Mouse (Mus musculus): ENCODE measurements around the gene C1qc. TPM values are rescaled to one million over a fixed set of nuclear protein-coding genes. Genes with fewer than 3 reads are reported as not detected.

C1qc gene
- polyA plus RNA-seq, 1 experiment: not detected

GRCm38 (mm10) chr4:136895861-136896260 lies 3.0 kb upstream of the C1qc start:
- Histone ChIP-seq H3K36me3 (ENCODE audit: control insufficient read depth, insufficient read depth) (no peaks in the 10 kb centered on the region), H3K79me3 (ENCODE audit: low read depth) (no peaks in the 10 kb centered on the region), H3ac (ENCODE audit: control insufficient read depth, insufficient read length, low read depth) (no peak overlapping the region), H3K79me2 (ENCODE audit: control insufficient read depth, insufficient read depth) (no peaks in the 10 kb centered on the region), H3K4me3 (ENCODE audit: insufficient read depth, poor library complexity, severe bottlenecking) (no peak overlapping the region), H3K27me3 (ENCODE audit: control insufficient read depth, insufficient read depth, insufficient read length) (peaks cover 73% of the 10 kb centered on the region)
- TF ChIP-seq MAX (IDR thresholded peaks at IDR 0.05) (no peak), MYOG (IDR thresholded peaks at IDR 0.05; ENCODE audit: control insufficient read depth, extremely low read depth, insufficient read length) (no peak)

GRCm38 (mm10) chr4:136894821-136895220 lies 2.0 kb upstream of the C1qc start:
- Histone ChIP-seq H3K79me2 (ENCODE audit: control insufficient read depth, insufficient read depth) (no peaks in the 10 kb centered on the region), H3K79me3 (ENCODE audit: low read depth) (no peaks in the 10 kb centered on the region), H3ac (ENCODE audit: control insufficient read depth, insufficient read length, low read depth) (no peak overlapping the region), H3K36me3 (ENCODE audit: control insufficient read depth, insufficient read depth) (no peaks in the 10 kb centered on the region), H3K27me3 (ENCODE audit: control insufficient read depth, insufficient read depth, insufficient read length) (peaks cover 79% of the 10 kb centered on the region), H3K4me3 (ENCODE audit: insufficient read depth, poor library complexity, severe bottlenecking) (no peak overlapping the region)
- TF ChIP-seq CEBPB (IDR thresholded peaks at IDR 0.05; ENCODE audit: low read depth): no peak
- TF ChIP-seq MAX (IDR thresholded peaks at IDR 0.05): no peak
- TF ChIP-seq FOSL1 (IDR thresholded peaks at IDR 0.05; ENCODE audit: insufficient read depth, low read length, poor library complexity, severe bottlenecking): no peak
- TF ChIP-seq MYOD1 (IDR thresholded peaks at IDR 0.05; ENCODE audit: control insufficient read depth, insufficient read length, low read depth): no peak
- TF ChIP-seq USF1 (IDR thresholded peaks at IDR 0.05; ENCODE audit: low read depth): no peak

- H3K4me3 ChIP-seq (ENCODE audit: insufficient read depth, poor library complexity, severe bottlenecking): no peak overlapping the region
- no peak overlapping the region for H3ac ChIP-seq (ENCODE audit: control insufficient read depth, insufficient read length, low read depth)
- no peaks in the 10 kb centered on the region for H3K79me3 ChIP-seq (ENCODE audit: low read depth)
- TF ChIP-seq CEBPB (IDR thresholded peaks at IDR 0.05; ENCODE audit: low read depth): no peak
- TF ChIP-seq MAX (IDR thresholded peaks at IDR 0.05): no peak
- no peak for TF ChIP-seq MYOG (IDR thresholded peaks at IDR 0.05; ENCODE audit: control insufficient read depth, extremely low read depth, insufficient read length)
- peaks cover 87% of the 10 kb centered on the region for H3K27me3 ChIP-seq (ENCODE audit: control insufficient read depth, insufficient read depth, insufficient read length)
- H3K79me2 ChIP-seq (ENCODE audit: control insufficient read depth, insufficient read depth): no peaks in the 10 kb centered on the region
- H3K36me3 ChIP-seq (ENCODE audit: control insufficient read depth, insufficient read depth): no peaks in the 10 kb centered on the region
Measured at GRCm38 (mm10) chr4:136893691-136894543, 1.1 kb upstream of the C1qc start.

GRCm38 (mm10) chr4:136892371-136892770 lies 494 bp downstream of the C1qc start:
- Histone ChIP-seq H3ac (ENCODE audit: control insufficient read depth, insufficient read length, low read depth) (no peak overlapping the region), H3K27me3 (ENCODE audit: control insufficient read depth, insufficient read depth, insufficient read length) (peaks cover 81% of the 10 kb centered on the region), H3K36me3 (ENCODE audit: control insufficient read depth, insufficient read depth) (no peaks in the 10 kb centered on the region), H3K4me3 (ENCODE audit: insufficient read depth, poor library complexity, severe bottlenecking) (no peak overlapping the region), H3K79me2 (ENCODE audit: control insufficient read depth, insufficient read depth) (no peaks in the 10 kb centered on the region), H3K79me3 (ENCODE audit: low read depth) (no peaks in the 10 kb centered on the region)
- TF ChIP-seq MYOG (IDR thresholded peaks at IDR 0.05; ENCODE audit: control insufficient read depth, extremely low read depth, insufficient read length) (no peak), FOSL1 (IDR thresholded peaks at IDR 0.05; ENCODE audit: insufficient read depth, low read length, poor library complexity, severe bottlenecking) (no peak), CTCF (IDR thresholded peaks at IDR 0.05; ENCODE audit: control insufficient read depth, insufficient read depth, insufficient read length) (no peak), MYOD1 (IDR thresholded peaks at IDR 0.05; ENCODE audit: control insufficient read depth, insufficient read length, low read depth) (no peak), MAX (IDR thresholded peaks at IDR 0.05) (no peak), CEBPB (IDR thresholded peaks at IDR 0.05; ENCODE audit: low read depth) (no peak), USF1 (IDR thresholded peaks at IDR 0.05; ENCODE audit: low read depth) (no peak)

GRCm38 (mm10) chr4:136891115-136891514 lies 1.8 kb downstream of the C1qc start:
- H3K27me3 ChIP-seq (ENCODE audit: control insufficient read depth, insufficient read depth, insufficient read length): peaks cover 78% of the 10 kb centered on the region
- no peaks in the 10 kb centered on the region for H3K79me2 ChIP-seq (ENCODE audit: control insufficient read depth, insufficient read depth)
- no peaks in the 10 kb centered on the region for H3K79me3 ChIP-seq (ENCODE audit: low read depth)

GRCm38 (mm10) chr4:136889981-136890380 lies 2.9 kb downstream of the C1qc start:
- H3K79me3 ChIP-seq (ENCODE audit: low read depth): no peaks in the 10 kb centered on the region
- H3K36me3 ChIP-seq (ENCODE audit: control insufficient read depth, insufficient read depth): no peaks in the 10 kb centered on the region
- H3K79me2 ChIP-seq (ENCODE audit: control insufficient read depth, insufficient read depth): no peaks in the 10 kb centered on the region

More at GRCm38 (mm10) chr4:136891115-136891514, 1.8 kb downstream of the C1qc start:
- no peak overlapping the region for H3K4me3 ChIP-seq (ENCODE audit: insufficient read depth, poor library complexity, severe bottlenecking)
- TF ChIP-seq MYOD1 (IDR thresholded peaks at IDR 0.05; ENCODE audit: control insufficient read depth, insufficient read length, low read depth): no peak
- TF ChIP-seq MYOG (IDR thresholded peaks at IDR 0.05; ENCODE audit: control insufficient read depth, extremely low read depth, insufficient read length): no peak
- TF ChIP-seq MAX (IDR thresholded peaks at IDR 0.05): no peak
- no peak for TF ChIP-seq CEBPB (IDR thresholded peaks at IDR 0.05; ENCODE audit: low read depth)
- TF ChIP-seq USF1 (IDR thresholded peaks at IDR 0.05; ENCODE audit: low read depth): no peak
- TF ChIP-seq CTCF (IDR thresholded peaks at IDR 0.05; ENCODE audit: control insufficient read depth, insufficient read depth, insufficient read length): no peak
- no peak for TF ChIP-seq FOSL1 (IDR thresholded peaks at IDR 0.05; ENCODE audit: insufficient read depth, low read length, poor library complexity, severe bottlenecking)
- H3K36me3 ChIP-seq (ENCODE audit: control insufficient read depth, insufficient read depth): no peaks in the 10 kb centered on the region
- H3ac ChIP-seq (ENCODE audit: control insufficient read depth, insufficient read length, low read depth): no peak overlapping the region

More at GRCm38 (mm10) chr4:136889981-136890380, 2.9 kb downstream of the C1qc start:
- Histone ChIP-seq H3K4me3 (ENCODE audit: insufficient read depth, poor library complexity, severe bottlenecking) (no peak overlapping the region), H3K27me3 (ENCODE audit: control insufficient read depth, insufficient read depth, insufficient read length) (peaks cover 78% of the 10 kb centered on the region), H3ac (ENCODE audit: control insufficient read depth, insufficient read length, low read depth) (no peak overlapping the region)
- TF ChIP-seq USF1 (IDR thresholded peaks at IDR 0.05; ENCODE audit: low read depth) (no peak), MYOG (IDR thresholded peaks at IDR 0.05; ENCODE audit: control insufficient read depth, extremely low read depth, insufficient read length) (no peak), MAX (IDR thresholded peaks at IDR 0.05) (no peak), CTCF (IDR thresholded peaks at IDR 0.05; ENCODE audit: control insufficient read depth, insufficient read depth, insufficient read length) (no peak), FOSL1 (IDR thresholded peaks at IDR 0.05; ENCODE audit: insufficient read depth, low read length, poor library complexity, severe bottlenecking) (no peak), CEBPB (IDR thresholded peaks at IDR 0.05; ENCODE audit: low read depth) (no peak), MYOD1 (IDR thresholded peaks at IDR 0.05; ENCODE audit: control insufficient read depth, insufficient read length, low read depth) (no peak)

Data from C2C12 (cell line).